Mouse (Mus musculus) ES-E14 (cell line): ENCODE results near the gene Psmb1. TPM values are rescaled to one million over a fixed set of nuclear protein-coding genes. Genes with fewer than 3 reads are reported as not detected.

Experiments
- DNase-seq: peaks from one replicate; pipeline ENCODE4 v3.0.0-alpha.2; 2013; ENCODE audit warnings: low read depth, low spot score
- H3K27ac ChIP-seq: 2 replicates; pipeline ENCODE4 v1.5.1; 2012; ENCODE audit warnings: low read depth, mild to moderate bottlenecking, low read length, moderate library complexity, mixed read lengths; ENCODE audit not compliant: poor library complexity, insufficient read depth, severe bottlenecking
- H3K36me3 ChIP-seq: 2 replicates; pipeline ENCODE4 v1.6.1; 2012; ENCODE audit warnings: mild to moderate bottlenecking, low read length, moderate library complexity, mixed read lengths; ENCODE audit not compliant: control insufficient read depth, poor library complexity, insufficient read depth, severe bottlenecking
- H3K4me1 ChIP-seq, 2 experiments: fragments of 150-350 bp in 1 of 2; sonication (generic) in 1 of 2; 2 replicates each; pipeline ENCODE4 v1.6.1; 2012; ENCODE audit warnings: low read length in 2 of 2, mild to moderate bottlenecking in 1 of 2, mixed read lengths in 1 of 2; ENCODE audit not compliant: control insufficient read depth in 2 of 2, insufficient read depth in 2 of 2, poor library complexity in 1 of 2
- H3K4me3 ChIP-seq, 2 experiments: fragments of 150-350 bp in 1 of 2; sonication (generic) in 1 of 2; 2 replicates each; pipeline ENCODE4 v1.5.1; 2012; ENCODE audit warnings: low read length in 2 of 2, low read depth in 1 of 2, mild to moderate bottlenecking in 1 of 2, mixed read lengths in 1 of 2; ENCODE audit not compliant: insufficient read depth in 1 of 2, poor library complexity in 1 of 2, severe bottlenecking in 1 of 2
- H3K9ac ChIP-seq: 2 replicates; pipeline ENCODE4 v1.6.1; 2012; ENCODE audit warnings: low read depth, mild to moderate bottlenecking, low read length, mixed read lengths; ENCODE audit not compliant: poor library complexity, insufficient read depth, severe bottlenecking
- H3K9me3 ChIP-seq: fragments of 150-350 bp; sonication (generic); 2 replicates; pipeline ENCODE4 v1.6.1; 2012; ENCODE audit warnings: low read depth, mild to moderate bottlenecking, low read length; ENCODE audit not compliant: control insufficient read depth, insufficient read depth
- CHD2 ChIP-seq: IDR thresholded peaks from 2 replicates; pipeline ENCODE4 v1.6.1; 2014; ENCODE audit warnings: mild to moderate bottlenecking, low read depth, low read length, inconsistent platforms
- HCFC1 ChIP-seq: IDR thresholded peaks from 2 replicates; pipeline ENCODE4 v1.6.1; 2012; ENCODE audit warnings: low read length, inconsistent platforms, borderline replicate concordance; ENCODE audit not compliant: insufficient read depth
- MAFK ChIP-seq: IDR thresholded peaks from 2 replicates; pipeline ENCODE4 v1.6.1; 2014; ENCODE audit warnings: mild to moderate bottlenecking, low read depth, low read length, inconsistent platforms; ENCODE audit not compliant: insufficient read depth
- ZC3H11A ChIP-seq: IDR thresholded peaks from 2 replicates; pipeline ENCODE4 v1.6.1; 2012; ENCODE audit warnings: low read depth, mild to moderate bottlenecking, inconsistent platforms, low read length, borderline replicate concordance
- ZNF384 ChIP-seq: IDR thresholded peaks from 2 replicates; pipeline ENCODE4 v1.6.1; 2012; ENCODE audit warnings: low read depth, low read length, inconsistent platforms
- in situ Hi-C, 2 experiments: fragments of 600-800 bp; cut with MboI; formaldehyde crosslinking; loops; one replicate each; pipeline ENCODE4 v1.15.1; 2025; ENCODE audit warnings: low sequenced_read_pairs in 2 of 2, inconsistent platforms in 1 of 2; ENCODE audit not compliant: unreplicated experiment in 2 of 2
- total RNA-seq: library from RNA; depleted of rRNA; stranded (reverse); fragments of 300-350 nt; gene quantifications from 2 replicates; pipeline ENCODE4 v1.2.3, GENCODE M21; 2012

Psmb1 gene
- total RNA-seq, 1 experiment, result 189 TPM

GRCm38 (mm10) chr17:15517776-15518175 is 18.2 kb upstream of the Psmb1 start:
- no peak for TF ChIP-seq ZNF384
- TF ChIP-seq HCFC1, result no peak
- TF ChIP-seq MAFK, result no peak
- no peak for TF ChIP-seq ZC3H11A
- in situ Hi-C loops, result no loop called here
- Histone ChIP-seq H3K4me3 (no peak overlapping the region), H3K9ac (no peak overlapping the region), H3K36me3 (peaks cover 33% of the 10 kb centered on the region), H3K4me1 (no peaks in the 10 kb centered on the region), H3K27ac (no peak overlapping the region), H3K9me3 (no peaks in the 10 kb centered on the region)
- DNase-seq, result no peak

DNA sequence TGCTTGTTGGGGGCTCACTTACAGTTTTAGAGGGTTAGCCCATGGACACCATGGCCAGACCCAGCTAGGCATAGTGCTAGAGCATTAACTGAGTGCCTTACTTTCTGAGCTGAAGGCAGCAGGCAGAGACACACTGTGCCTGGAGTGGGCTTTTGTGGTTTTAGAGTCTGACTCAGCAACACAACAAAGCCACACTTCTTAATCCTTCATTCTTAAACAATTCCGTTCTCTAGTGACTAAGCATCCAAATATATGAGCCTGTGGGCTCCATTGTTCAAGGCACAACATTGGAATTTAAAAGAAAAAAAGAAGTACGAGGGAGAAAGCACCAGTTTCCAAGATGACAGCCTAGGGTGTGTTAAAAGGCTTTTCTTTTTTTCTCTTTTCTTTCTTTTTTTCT is 11.1 kb upstream of the Psmb1 start:
- H3K4me1 ChIP-seq, result no peaks in the 10 kb centered on the region
- H3K27ac ChIP-seq, result no peak overlapping the region
- H3K36me3 ChIP-seq, result peaks cover 25% of the 10 kb centered on the region
- H3K9ac ChIP-seq, result no peak overlapping the region
- no peaks in the 10 kb centered on the region for H3K9me3 ChIP-seq
- no peak overlapping the region for H3K4me3 ChIP-seq
- in situ Hi-C loops, result no loop called here
- no peak for DNase-seq
- TF ChIP-seq ZC3H11A (no peak), CHD2 (no peak), MAFK (no peak), ZNF384 (no peak), HCFC1 (no peak)

GRCm38 (mm10) chr17:15498753-15499113 is 818 bp downstream of the Psmb1 start:
- H3K9me3 ChIP-seq, result no peaks in the 10 kb centered on the region
- no peak for DNase-seq
- peaks cover 3% of the 10 kb centered on the region; the same call in 1 of the 2 replicates for H3K36me3 ChIP-seq
- H3K27ac ChIP-seq, result no peak overlapping the region
- H3K4me3 ChIP-seq, result peak overlapping the region; percentile 53 to 96
- H3K9ac ChIP-seq, result peak overlapping the region; percentile 12; the same call in 1 of the 2 replicates
- TF ChIP-seq CHD2 (no peak), ZNF384 (no peak), HCFC1 (no peak), MAFK (no peak), ZC3H11A (no peak)
- in situ Hi-C loops, result no loop called here
- H3K4me1 ChIP-seq, result peaks cover 0 to 5% of the 10 kb centered on the region in 2 experiments; a peak in 2 of 4 replicates

DNA sequence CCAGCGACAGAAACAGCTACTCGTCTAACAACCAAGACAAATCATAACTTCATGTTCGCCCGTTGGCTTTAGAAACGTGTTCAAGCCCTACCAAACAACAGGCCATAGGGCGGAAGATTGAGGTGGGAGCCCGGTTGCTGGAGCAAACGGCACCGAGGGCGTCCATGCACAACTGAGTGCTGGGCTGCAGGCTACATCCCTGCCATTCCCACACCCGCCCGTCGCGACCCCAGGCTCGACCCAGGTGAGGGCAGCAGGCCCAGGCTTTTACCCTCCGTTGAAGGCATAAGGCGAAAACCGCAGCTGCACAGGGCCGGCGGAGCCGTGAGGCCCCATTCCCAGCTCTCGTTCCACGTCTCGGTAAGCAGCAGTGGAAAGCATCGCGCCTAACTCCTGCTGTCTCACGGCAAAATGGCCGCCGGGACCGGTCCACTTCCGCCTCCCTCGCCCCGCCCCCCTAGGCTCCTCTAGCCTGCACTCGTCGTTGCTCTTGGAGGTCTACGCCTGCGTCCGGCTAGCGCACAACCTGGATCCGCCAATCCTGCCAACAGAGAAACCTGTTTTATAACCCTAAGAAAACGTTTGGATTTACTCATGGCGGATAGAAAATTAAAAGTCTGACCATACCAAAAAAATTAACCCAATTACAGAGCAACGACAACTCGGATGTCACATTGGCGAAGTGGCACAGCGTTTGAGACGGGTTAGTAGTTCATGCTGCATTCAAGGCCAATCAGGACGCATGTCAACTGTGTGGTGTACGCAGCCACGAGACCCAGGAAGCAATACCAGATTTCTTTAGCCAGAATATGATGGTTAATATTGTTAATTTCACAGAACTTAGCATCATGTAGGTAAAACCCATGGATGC is 1.4 kb downstream of the Psmb1 start:
- in situ Hi-C loops, result no loop called here

GRCm38 (mm10) chr17:15490542-15490941 is 9.0 kb downstream of the Psmb1 start:
- TF ChIP-seq CHD2 (no peak), MAFK (no peak), ZNF384 (no peak), HCFC1 (no peak), ZC3H11A (no peak)
- Histone ChIP-seq H3K4me1 (no peaks in the 10 kb centered on the region; a peak in 1 of 4 replicates), H3K36me3 (peaks cover 24% of the 10 kb centered on the region), H3K4me3 (no peak overlapping the region), H3K9me3 (no peaks in the 10 kb centered on the region), H3K27ac (no peak overlapping the region), H3K9ac (no peak overlapping the region)
- in situ Hi-C loops, result no loop called here
- DNase-seq, result no peak

More for the DNA sequence above, 1.4 kb downstream of the Psmb1 start:
- TF ChIP-seq MAFK, result no peak
- TF ChIP-seq HCFC1, result peak; percentile 69; the same call in 1 of the 2 replicates
- Histone ChIP-seq H3K36me3 (peaks cover 6% of the 10 kb centered on the region), H3K9me3 (no peaks in the 10 kb centered on the region), H3K4me1 (peaks cover 0 to 5% of the 10 kb centered on the region in 2 experiments; a peak in 2 of 4 replicates), H3K9ac (peak overlapping the region; percentile 94), H3K4me3 (peak overlapping the region; percentile 96), H3K27ac (peak overlapping the region; percentile 32; the same call in 1 of the 2 replicates)
- peak; percentile 88 for DNase-seq
